Mouse (Mus musculus): ENCODE measurements around the gene Spats2l. TPM values are rescaled to one million over a fixed set of nuclear protein-coding genes. Genes with fewer than 3 reads are reported as not detected.

The Spats2l gene
- polyA plus RNA-seq, 1 experiment from 2014 or later: 62.3 TPM

GRCm38 (mm10) chr1:57789831-57790230 lies 15.9 kb downstream of the Spats2l start:
- H3K4me2 ChIP-seq: no peak overlapping the region
- ATAC-seq (replicated peaks; ENCODE audit: low FRiP score): no peak
- H3K36me3 ChIP-seq: no peaks in the 10 kb centered on the region
- H3K27ac ChIP-seq: no peak overlapping the region
- WGBS: 93% methylated on average over 5 of the region's 5 CpGs
- H3K4me1 ChIP-seq: 0 out of 2 replicates have a peak, but pooled peaks cover 6% of the 10 kb centered on the region
- H3K9me3 ChIP-seq (replicated peaks): no peaks in the 10 kb centered on the region
- no peaks in the 10 kb centered on the region for H3K27me3 ChIP-seq
- no peak overlapping the region for H3K9ac ChIP-seq
- no peak overlapping the region for H3K4me3 ChIP-seq (replicated peaks)

- H3K27ac ChIP-seq: 0 out of 2 replicates have a peak overlapping the region, but pooled peaks have one; percentile 41
- H3K9ac ChIP-seq: no peak overlapping the region
- 69% methylated on average over 4 of the region's 4 CpGs for WGBS
- 0 out of 2 replicates have a peak, but pooled peaks cover 6% of the 10 kb centered on the region for H3K4me1 ChIP-seq
- no peaks in the 10 kb centered on the region for H3K9me3 ChIP-seq (replicated peaks)
- no peak for ATAC-seq (replicated peaks; ENCODE audit: low FRiP score)
- H3K36me3 ChIP-seq: no peaks in the 10 kb centered on the region
- no peaks in the 10 kb centered on the region for H3K27me3 ChIP-seq
- no peak overlapping the region for H3K4me2 ChIP-seq
- no peak overlapping the region for H3K4me3 ChIP-seq (replicated peaks)
Measured at GRCm38 (mm10) chr1:57792212-57792611, 18.2 kb downstream of the Spats2l start.

GRCm38 (mm10) chr1:57795838-57796237 lies 21.9 kb downstream of the Spats2l start:
- H3K4me1 ChIP-seq: 0 out of 2 replicates have a peak, but pooled peaks cover 6% of the 10 kb centered on the region
- no peaks in the 10 kb centered on the region for H3K9me3 ChIP-seq (replicated peaks)
- H3K27ac ChIP-seq: no peak overlapping the region
- no peak overlapping the region for H3K9ac ChIP-seq
- no peaks in the 10 kb centered on the region for H3K36me3 ChIP-seq
- no peak overlapping the region for H3K4me2 ChIP-seq
- H3K4me3 ChIP-seq (replicated peaks): no peak overlapping the region
- WGBS: 70% methylated on average over 1 of the region's 1 CpGs
- no peaks in the 10 kb centered on the region for H3K27me3 ChIP-seq
- no peak for ATAC-seq (replicated peaks; ENCODE audit: low FRiP score)

GRCm38 (mm10) chr1:57799398-57799797 lies 25.4 kb downstream of the Spats2l start:
- Histone ChIP-seq H3K4me1 (no peaks in the 10 kb centered on the region), H3K9ac (no peak overlapping the region), H3K9me3 (replicated peaks) (no peaks in the 10 kb centered on the region), H3K4me3 (replicated peaks) (no peak overlapping the region), H3K27ac (no peak overlapping the region), H3K27me3 (no peaks in the 10 kb centered on the region), H3K4me2 (no peak overlapping the region), H3K36me3 (no peaks in the 10 kb centered on the region)
- 95% methylated on average over 2 of the region's 2 CpGs for WGBS
- no peak for ATAC-seq (replicated peaks; ENCODE audit: low FRiP score)

- WGBS: 89% methylated on average over 6 of the region's 6 CpGs
- Histone ChIP-seq H3K9ac (no peak overlapping the region), H3K27me3 (no peaks in the 10 kb centered on the region), H3K36me3 (no peaks in the 10 kb centered on the region), H3K4me3 (replicated peaks) (no peak overlapping the region), H3K4me1 (peaks cover 3% of the 10 kb centered on the region; the same call in 1 of the 2 replicates), H3K9me3 (replicated peaks) (no peaks in the 10 kb centered on the region), H3K4me2 (no peak overlapping the region), H3K27ac (no peak overlapping the region)
- ATAC-seq (replicated peaks; ENCODE audit: low FRiP score): no peak
Measured at GRCm38 (mm10) chr1:57800846-57801245, 26.9 kb downstream of the Spats2l start.

GRCm38 (mm10) chr1:57806126-57806525 lies 32.2 kb downstream of the Spats2l start:
- Histone ChIP-seq H3K36me3 (0 out of 2 replicates have a peak, but pooled peaks cover 7% of the 10 kb centered on the region), H3K4me3 (replicated peaks) (no peak overlapping the region), H3K4me2 (no peak overlapping the region), H3K4me1 (peaks cover 17% of the 10 kb centered on the region; the same call in 1 of the 2 replicates), H3K9ac (no peak overlapping the region), H3K27me3 (no peaks in the 10 kb centered on the region), H3K27ac (no peak overlapping the region), H3K9me3 (replicated peaks) (no peaks in the 10 kb centered on the region)
- no peak for ATAC-seq (replicated peaks; ENCODE audit: low FRiP score)
- 83% methylated on average over 3 of the region's 3 CpGs for WGBS

GRCm38 (mm10) chr1:57807882-57808281 lies 33.9 kb downstream of the Spats2l start:
- no peak; the same call in 1 of the 2 replicates for ATAC-seq (replicated peaks; ENCODE audit: low FRiP score)
- H3K4me1 ChIP-seq: peaks cover 17% of the 10 kb centered on the region; the same call in 1 of the 2 replicates
- no peaks in the 10 kb centered on the region for H3K9me3 ChIP-seq (replicated peaks)
- H3K27ac ChIP-seq: no peak overlapping the region
- H3K9ac ChIP-seq: no peak overlapping the region
- 0 out of 2 replicates have a peak, but pooled peaks cover 7% of the 10 kb centered on the region for H3K36me3 ChIP-seq
- no peaks in the 10 kb centered on the region for H3K27me3 ChIP-seq
- no peak overlapping the region for H3K4me2 ChIP-seq
- no peak overlapping the region for H3K4me3 ChIP-seq (replicated peaks)
- WGBS: 64% methylated on average over 7 of the region's 7 CpGs

GRCm38 (mm10) chr1:57810221-57810620 lies 36.3 kb downstream of the Spats2l start:
- no peak overlapping the region for H3K4me3 ChIP-seq (replicated peaks)

GRCm38 (mm10) chr1:57817103-57817502 lies 43.1 kb downstream of the Spats2l start:
- Histone ChIP-seq H3K4me3 (replicated peaks) (no peak overlapping the region), H3K4me2 (no peak overlapping the region), H3K9me3 (replicated peaks) (no peaks in the 10 kb centered on the region), H3K27me3 (no peaks in the 10 kb centered on the region), H3K9ac (no peak overlapping the region), H3K36me3 (no peaks in the 10 kb centered on the region), H3K27ac (no peak overlapping the region), H3K4me1 (peaks cover 10% of the 10 kb centered on the region)
- ATAC-seq (replicated peaks; ENCODE audit: low FRiP score): no peak
- 73% methylated on average over 2 of the region's 2 CpGs for WGBS

More at GRCm38 (mm10) chr1:57810221-57810620, 36.3 kb downstream of the Spats2l start:
- WGBS: 37% methylated on average over 4 of the region's 4 CpGs
- Histone ChIP-seq H3K4me2 (no peak overlapping the region), H3K27ac (no peak overlapping the region), H3K9ac (no peak overlapping the region), H3K9me3 (replicated peaks) (no peaks in the 10 kb centered on the region), H3K27me3 (no peaks in the 10 kb centered on the region), H3K4me1 (peaks cover 16% of the 10 kb centered on the region; the same call in 1 of the 2 replicates), H3K36me3 (0 out of 2 replicates have a peak, but pooled peaks cover 7% of the 10 kb centered on the region)
- ATAC-seq (replicated peaks; ENCODE audit: low FRiP score): no peak

GRCm38 (mm10) chr1:57820428-57820997 lies 46.6 kb downstream of the Spats2l start:
- Histone ChIP-seq H3K36me3 (no peaks in the 10 kb centered on the region), H3K27me3 (no peaks in the 10 kb centered on the region), H3K4me1 (peaks cover 10% of the 10 kb centered on the region), H3K27ac (0 out of 2 replicates have a peak overlapping the region, but pooled peaks have one; percentile 13), H3K9me3 (replicated peaks) (no peaks in the 10 kb centered on the region), H3K4me2 (no peak overlapping the region), H3K4me3 (replicated peaks) (no peak overlapping the region), H3K9ac (no peak overlapping the region)
- peak; percentile 40; the same call in 1 of the 2 replicates for ATAC-seq (replicated peaks; ENCODE audit: low FRiP score)
- WGBS: 51% methylated on average over 6 of the region's 6 CpGs

GRCm38 (mm10) chr1:57824966-57825759 lies 51.2 kb downstream of the Spats2l start:
- Histone ChIP-seq H3K4me1 (peaks cover 6% of the 10 kb centered on the region), H3K27ac (no peak overlapping the region), H3K4me2 (no peak overlapping the region), H3K27me3 (no peaks in the 10 kb centered on the region), H3K4me3 (replicated peaks) (no peak overlapping the region), H3K36me3 (no peaks in the 10 kb centered on the region), H3K9me3 (replicated peaks) (no peaks in the 10 kb centered on the region), H3K9ac (no peak overlapping the region)
- ATAC-seq (replicated peaks; ENCODE audit: low FRiP score): no peak
- WGBS: 83% methylated on average over 17 of the region's 17 CpGs

GRCm38 (mm10) chr1:57826245-57826644 lies 52.3 kb downstream of the Spats2l start:
- Histone ChIP-seq H3K4me3 (replicated peaks) (no peak overlapping the region), H3K4me2 (no peak overlapping the region), H3K9me3 (replicated peaks) (no peaks in the 10 kb centered on the region), H3K27ac (no peak overlapping the region), H3K36me3 (no peaks in the 10 kb centered on the region), H3K27me3 (no peaks in the 10 kb centered on the region), H3K4me1 (no peaks in the 10 kb centered on the region), H3K9ac (no peak overlapping the region)
- WGBS: 93% methylated on average over 9 of the region's 9 CpGs
- no peak for ATAC-seq (replicated peaks; ENCODE audit: low FRiP score)

All from kidney, embryonic 15.5 days (tissue).